Mouse (Mus musculus) CH12.LX (cell line): ENCODE measurements at regions not wholly inside any gene's neighbourhood (a gene's known extent, or its start where the extent isn't known, plus 50 kb on each side); places are given as distances from the start of the nearest gene placed in this dataset.

Experiments used
- DNase-seq: peaks from one replicate; pipeline ENCODE4 v3.0.0-alpha.2; 2013; ENCODE audit errors: extremely low read depth
- H3K27ac ChIP-seq: 2 replicates; pipeline ENCODE4 v1.5.1; 2012; ENCODE audit warnings: low read depth, mild to moderate bottlenecking, control low read depth, moderate library complexity; ENCODE audit not compliant: insufficient read depth
- H3K27me3 ChIP-seq: replicated peaks from 2 replicates; pipeline ENCODE3; 2012; ENCODE audit warnings: inconsistent platforms
- H3K36me3 ChIP-seq, 2 experiments: replicated peaks in 1 of 2; 2 replicates each; pipeline versions ENCODE3 to v1.6.1; 2012; ENCODE audit warnings: inconsistent platforms in 1 of 2, low read length in 1 of 2, mild to moderate bottlenecking in 1 of 2, mixed read lengths in 1 of 2, moderate library complexity in 1 of 2; ENCODE audit not compliant: control insufficient read depth in 1 of 2, insufficient read depth in 1 of 2
- H3K4me1 ChIP-seq, 2 experiments: 2 replicates each; pipeline ENCODE4 v1.6.1; 2012; ENCODE audit warnings: inconsistent platforms in 1 of 2, moderate library complexity in 1 of 2; ENCODE audit not compliant: insufficient read depth in 2 of 2, control insufficient read depth in 1 of 2
- H3K4me2 ChIP-seq: 2 replicates; pipeline ENCODE4 v1.6.1; 2012; ENCODE audit warnings: low read depth, mild to moderate bottlenecking, control low read depth; ENCODE audit not compliant: poor library complexity, insufficient read depth, severe bottlenecking
- H3K4me3 ChIP-seq, 3 experiments: fragments of 150-350 bp in 1 of 3; sonication (generic) in 1 of 3; replicated peaks in 1 of 3; 2 replicates each; pipeline versions ENCODE3 to v1.5.1; 2011 to 2012; ENCODE audit warnings: low read depth in 2 of 3, low read length in 2 of 3, mild to moderate bottlenecking in 2 of 3, moderate library complexity in 2 of 3, control low read depth in 1 of 3, improper control_type of control experiment in 1 of 3, inconsistent platforms in 1 of 3, mixed read lengths in 1 of 3; ENCODE audit not compliant: poor library complexity in 1 of 3
- H3K79me2 ChIP-seq: replicated peaks from 2 replicates; pipeline ENCODE4 v1.6.1; 2012; ENCODE audit warnings: mild to moderate bottlenecking, moderate library complexity; ENCODE audit not compliant: control insufficient read depth, poor library complexity, insufficient read depth, severe bottlenecking; ENCODE audit errors: extremely low read depth
- H3K9ac ChIP-seq: 2 replicates; pipeline ENCODE4 v1.6.1; 2012; ENCODE audit warnings: low read depth, mild to moderate bottlenecking, control low read depth, moderate library complexity; ENCODE audit not compliant: insufficient read depth
- H3K9me3 ChIP-seq: replicated peaks from 2 replicates; pipeline ENCODE3; 2012; ENCODE audit warnings: low read length, inconsistent platforms, mixed read lengths
- BHLHE40 ChIP-seq: IDR thresholded peaks from 2 replicates; pipeline ENCODE4 v1.6.1; 2011; ENCODE audit warnings: mild to moderate bottlenecking, low read depth, low read length, improper control_type of control experiment
- CHD2 ChIP-seq: IDR thresholded peaks from 2 replicates; pipeline ENCODE4 v1.6.1; 2011; ENCODE audit warnings: low read length, improper control_type of control experiment
- CTCF ChIP-seq, 2 experiments: IDR thresholded peaks in 1 of 2; conservative IDR thresholded peaks in 1 of 2; 2 replicates each; pipeline ENCODE4 v1.5.1; 2011 to 2012; ENCODE audit warnings: low read depth in 2 of 2, low read length in 2 of 2, improper control_type of control experiment in 1 of 2, inconsistent platforms in 1 of 2, mild to moderate bottlenecking in 1 of 2, moderate library complexity in 1 of 2
- E2F4 ChIP-seq: IDR thresholded peaks from 2 replicates; pipeline ENCODE4 v1.6.1; 2011; ENCODE audit warnings: low read depth, low read length, improper control_type of control experiment; ENCODE audit not compliant: insufficient replicate concordance
- ELF1 ChIP-seq: IDR thresholded peaks from 2 replicates; pipeline ENCODE4 v1.6.1; 2014; ENCODE audit warnings: low read depth, mild to moderate bottlenecking, inconsistent platforms, low read length, improper control_type of control experiment
- EP300 ChIP-seq: IDR thresholded peaks from 2 replicates; pipeline ENCODE4 v1.6.1; 2011; ENCODE audit warnings: low read length, improper control_type of control experiment
- GABPA ChIP-seq: IDR thresholded peaks from 2 replicates; pipeline ENCODE4 v1.6.1; 2012; ENCODE audit warnings: low read depth, low read length, improper control_type of control experiment, inconsistent platforms; ENCODE audit not compliant: insufficient replicate concordance
- HCFC1 ChIP-seq: IDR thresholded peaks from 2 replicates; pipeline ENCODE4 v1.6.1; 2012; ENCODE audit warnings: low read depth, mild to moderate bottlenecking, inconsistent platforms, low read length, improper control_type of control experiment
- IRF4 ChIP-seq: IDR thresholded peaks from 2 replicates; pipeline ENCODE4 v1.6.1; 2014; ENCODE audit warnings: low read depth, mild to moderate bottlenecking, inconsistent platforms, low read length, improper control_type of control experiment
- KAT2A ChIP-seq: IDR thresholded peaks from 2 replicates; pipeline ENCODE4 v1.6.1; 2012; ENCODE audit warnings: low read length, improper control_type of control experiment, inconsistent platforms; ENCODE audit not compliant: insufficient replicate concordance
- MAFK ChIP-seq: IDR thresholded peaks from 2 replicates; pipeline ENCODE4 v1.6.1; 2011; ENCODE audit warnings: low read length, improper control_type of control experiment; ENCODE audit not compliant: insufficient replicate concordance
- MAX ChIP-seq: IDR thresholded peaks from 2 replicates; pipeline ENCODE4 v1.6.1; 2011; ENCODE audit warnings: low read length, improper control_type of control experiment
- MAZ ChIP-seq: IDR thresholded peaks from 2 replicates; pipeline ENCODE4 v1.6.1; 2012; ENCODE audit warnings: low read depth, mild to moderate bottlenecking, inconsistent platforms, low read length, improper control_type of control experiment, moderate library complexity
- MXI1 ChIP-seq: IDR thresholded peaks from 2 replicates; pipeline ENCODE4 v1.6.1; 2011; ENCODE audit warnings: mild to moderate bottlenecking, low read depth, low read length, improper control_type of control experiment
- NELFE ChIP-seq: IDR thresholded peaks from 2 replicates; pipeline ENCODE4 v1.6.1; 2011; ENCODE audit warnings: low read depth, low read length, improper control_type of control experiment
- NRF1 ChIP-seq: IDR thresholded peaks from 2 replicates; pipeline ENCODE4 v1.6.1; 2014; ENCODE audit warnings: low read depth, mild to moderate bottlenecking, inconsistent platforms, low read length, improper control_type of control experiment, moderate library complexity
- PAX5 ChIP-seq: IDR thresholded peaks from 2 replicates; pipeline ENCODE4 v1.6.1; 2012; ENCODE audit warnings: low read length, inconsistent platforms, mixed read lengths
- POLR2A ChIP-seq: IDR thresholded peaks from 2 replicates; pipeline ENCODE4 v1.6.1; 2011; ENCODE audit warnings: low read depth, mild to moderate bottlenecking, improper control_type of control experiment, low read length
- POLR2AphosphoS2 ChIP-seq: IDR thresholded peaks from 2 replicates; pipeline ENCODE4 v1.6.1; 2011; ENCODE audit warnings: low read depth, low read length, improper control_type of control experiment
- RAD21 ChIP-seq: IDR thresholded peaks from 2 replicates; pipeline ENCODE4 v1.6.1; 2011; ENCODE audit warnings: low read depth, mild to moderate bottlenecking, low read length, improper control_type of control experiment, moderate library complexity
- SIN3A ChIP-seq: IDR thresholded peaks from 2 replicates; pipeline ENCODE4 v1.6.1; 2012; ENCODE audit warnings: low read length, improper control_type of control experiment, inconsistent platforms
- UBTF ChIP-seq: IDR thresholded peaks from 2 replicates; pipeline ENCODE4 v1.6.1; 2012; ENCODE audit warnings: low read depth, mild to moderate bottlenecking, inconsistent platforms, low read length, improper control_type of control experiment, moderate library complexity
- USF1 ChIP-seq: IDR thresholded peaks from 2 replicates; pipeline ENCODE4 v1.6.1; 2014; ENCODE audit warnings: low read depth, mild to moderate bottlenecking, inconsistent platforms, low read length, improper control_type of control experiment
- USF2 ChIP-seq: conservative IDR thresholded peaks from 2 replicates; pipeline ENCODE4 v1.6.1; 2011; ENCODE audit warnings: low read depth, low read length, improper control_type of control experiment
- ZKSCAN1 ChIP-seq: IDR thresholded peaks from 2 replicates; pipeline ENCODE4 v1.6.1; 2012; ENCODE audit warnings: low read depth, inconsistent platforms, low read length, improper control_type of control experiment, borderline replicate concordance
- ZMIZ1 ChIP-seq: IDR thresholded peaks from 2 replicates; pipeline ENCODE4 v1.6.1; 2012; ENCODE audit warnings: low read depth, mild to moderate bottlenecking, inconsistent platforms, low read length, improper control_type of control experiment
- ZNF384 ChIP-seq: IDR thresholded peaks from 2 replicates; pipeline ENCODE4 v1.6.1; 2012; ENCODE audit warnings: low read depth, low read length, improper control_type of control experiment, inconsistent platforms
- dilution Hi-C: fragments of 300-500 bp; cut with MboI; formaldehyde crosslinking; loops from 2 replicates; pipeline ENCODE4 v1.14.3; 2020; ENCODE audit warnings: low sequenced_read_pairs; ENCODE audit not compliant: extremely low pct_unique_long_range_greater_than_20kb, extremely low pct_ligation_motif_present
- in situ Hi-C: fragments of 300-500 bp; cut with MboI; formaldehyde crosslinking; loops from 3 replicates; pipeline ENCODE4 v1.14.3; 2019; ENCODE audit warnings: low sequenced_read_pairs, low pct_ligation_motif_present, low pct_unique_long_range_greater_than_20kb, mixed read lengths

DNA sequence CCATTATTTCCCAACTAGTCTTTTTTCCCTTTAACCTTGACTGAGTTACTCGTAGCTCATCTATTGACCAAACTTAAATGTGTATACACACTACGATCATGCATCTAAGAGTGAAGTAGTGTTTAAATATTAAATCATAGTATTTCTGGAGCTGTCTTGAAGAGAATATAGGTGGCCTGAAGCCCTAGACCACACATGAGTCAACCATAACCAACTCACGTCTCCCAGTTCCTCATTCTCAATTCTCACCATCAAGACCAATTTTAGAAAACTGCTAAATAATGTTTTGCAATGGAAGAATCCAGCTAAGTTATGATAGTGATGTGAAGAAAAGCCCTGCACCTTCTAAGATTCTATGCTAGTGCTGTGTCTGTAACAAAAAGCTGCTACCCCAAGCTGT is 59.2 kb upstream of the Rap2b start:
- no peak for TF ChIP-seq GABPA
- no peak for TF ChIP-seq E2F4
- TF ChIP-seq BHLHE40 = no peak
- TF ChIP-seq NRF1 = no peak
- no peak for TF ChIP-seq EP300
- TF ChIP-seq SIN3A = no peak
- TF ChIP-seq NELFE = no peak
- no peak for TF ChIP-seq MAFK
- TF ChIP-seq MAZ = no peak
- TF ChIP-seq POLR2AphosphoS2 = no peak
- no peak for TF ChIP-seq IRF4
- TF ChIP-seq CTCF (conservative IDR thresholded peaks at IDR 0.05 in 1 of 2, IDR thresholded peaks at IDR 0.05 in 1 of 2; ENCODE audit: low read depth in 2 of 2, low read length in 2 of 2) = no peak
- no peak for TF ChIP-seq RAD21
- no peak for TF ChIP-seq ZKSCAN1
- TF ChIP-seq USF1 = no peak
- TF ChIP-seq POLR2A = no peak
- no peak for TF ChIP-seq MAX
- no peak for TF ChIP-seq CHD2
- no peak for TF ChIP-seq ELF1
- TF ChIP-seq, all 38 proteins: peak for 0
- Histone ChIP-seq H3K36me3 (no peaks in the 10 kb centered on the region), H3K4me1 (no peaks in the 10 kb centered on the region), H3K4me3 (no peak overlapping the region), H3K4me2 (no peak overlapping the region), H3K79me2 (no peaks in the 10 kb centered on the region), H3K9me3 (peaks cover 16% of the 10 kb centered on the region), H3K27me3 (no peaks in the 10 kb centered on the region), H3K9ac (no peak overlapping the region), H3K27ac (no peak overlapping the region)
- in situ Hi-C loops (no loop called here), dilution Hi-C loops (no loop called here)
- DNase-seq = no peak

DNA sequence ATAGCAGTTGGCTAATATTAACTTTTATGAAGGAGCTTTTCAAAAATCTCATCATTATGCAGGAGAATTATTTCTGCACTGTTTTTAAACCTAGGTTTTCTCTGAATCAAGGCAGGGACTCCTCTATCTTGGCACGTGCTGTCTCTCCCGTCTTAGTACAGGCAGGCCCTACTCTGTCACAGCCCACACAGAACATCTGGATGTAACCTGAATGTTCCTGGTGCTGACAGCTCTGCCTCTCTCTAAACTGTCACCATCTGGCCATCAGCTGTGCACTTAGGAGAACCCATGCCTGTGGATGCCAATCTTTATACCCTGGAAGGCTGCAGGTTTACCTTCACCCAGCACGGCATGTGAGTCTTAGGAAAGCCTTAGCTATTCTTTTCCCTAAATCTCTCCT is 58.0 kb upstream of the Rap2b start:
- Histone ChIP-seq H3K4me2 (no peak overlapping the region), H3K4me3 (no peak overlapping the region), H3K9me3 (peaks cover 16% of the 10 kb centered on the region), H3K9ac (no peak overlapping the region), H3K79me2 (no peaks in the 10 kb centered on the region), H3K27ac (no peak overlapping the region), H3K27me3 (no peaks in the 10 kb centered on the region), H3K36me3 (no peaks in the 10 kb centered on the region), H3K4me1 (no peaks in the 10 kb centered on the region)
- in situ Hi-C loops (no loop called here), dilution Hi-C loops (no loop called here)
- TF ChIP-seq ZNF384 (no peak), HCFC1 (no peak), PAX5 (no peak), BHLHE40 (no peak), USF2 (no peak), CHD2 (no peak), ZMIZ1 (no peak), ZKSCAN1 (no peak), UBTF (no peak), EP300 (no peak), KAT2A (no peak), USF1 (no peak), NELFE (no peak), MAFK (no peak), E2F4 (no peak), MXI1 (no peak), CTCF (conservative IDR thresholded peaks at IDR 0.05 in 1 of 2, IDR thresholded peaks at IDR 0.05 in 1 of 2; ENCODE audit: low read depth in 2 of 2, low read length in 2 of 2) (no peak)
- DNase-seq = no peak
